Mouse (Mus musculus) testis, postnatal 14 days (tissue): ENCODE measurements around the gene Rgs11.

Source experiments
- DNase-seq: peaks from one replicate; pipeline ENCODE4 v3.0.0; 2021; ENCODE audit warnings: low spot score

Rgs11 gene

DNA sequence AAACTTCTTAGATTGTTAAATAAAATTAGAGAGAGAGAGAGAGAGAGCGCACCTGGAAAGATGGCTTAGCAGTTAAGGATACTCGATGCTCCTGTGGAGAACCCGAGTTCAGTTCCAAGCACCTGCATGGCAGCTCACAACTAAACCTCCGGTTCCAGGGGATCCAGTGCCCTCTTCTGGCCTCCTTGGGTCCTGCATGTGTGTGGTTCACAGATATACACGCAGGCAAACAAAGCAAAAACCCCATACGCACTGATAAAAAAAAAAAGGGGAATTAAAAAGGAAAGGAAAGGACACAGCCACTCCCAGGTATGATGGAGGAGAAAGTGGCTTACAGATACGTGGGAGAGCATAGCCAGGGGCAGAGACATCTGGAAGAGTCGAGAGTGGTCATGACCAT, 30.1 kb downstream of the Rgs11 start:
- DNase-seq, result no peak

DNA sequence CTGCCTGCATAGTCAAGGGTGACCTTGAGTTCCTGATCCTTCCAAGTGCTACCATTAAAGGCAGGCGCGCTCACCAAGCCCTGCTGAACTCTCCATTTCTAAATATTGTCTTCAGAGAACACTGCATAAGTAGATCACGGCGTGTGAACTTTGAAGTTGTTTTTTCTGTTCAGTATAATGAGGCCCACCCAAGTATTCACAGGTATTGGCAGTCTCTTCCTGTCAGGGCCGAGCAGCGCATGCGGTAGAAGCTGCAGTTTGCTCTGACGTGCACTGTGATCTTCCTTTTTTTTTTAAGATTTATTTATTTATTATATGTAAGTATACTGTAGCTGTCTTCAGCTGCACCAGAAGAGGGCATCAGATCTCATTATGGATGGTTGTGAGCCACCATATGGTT, 31.6 kb downstream of the Rgs11 start:
- DNase-seq, result no peak

DNA sequence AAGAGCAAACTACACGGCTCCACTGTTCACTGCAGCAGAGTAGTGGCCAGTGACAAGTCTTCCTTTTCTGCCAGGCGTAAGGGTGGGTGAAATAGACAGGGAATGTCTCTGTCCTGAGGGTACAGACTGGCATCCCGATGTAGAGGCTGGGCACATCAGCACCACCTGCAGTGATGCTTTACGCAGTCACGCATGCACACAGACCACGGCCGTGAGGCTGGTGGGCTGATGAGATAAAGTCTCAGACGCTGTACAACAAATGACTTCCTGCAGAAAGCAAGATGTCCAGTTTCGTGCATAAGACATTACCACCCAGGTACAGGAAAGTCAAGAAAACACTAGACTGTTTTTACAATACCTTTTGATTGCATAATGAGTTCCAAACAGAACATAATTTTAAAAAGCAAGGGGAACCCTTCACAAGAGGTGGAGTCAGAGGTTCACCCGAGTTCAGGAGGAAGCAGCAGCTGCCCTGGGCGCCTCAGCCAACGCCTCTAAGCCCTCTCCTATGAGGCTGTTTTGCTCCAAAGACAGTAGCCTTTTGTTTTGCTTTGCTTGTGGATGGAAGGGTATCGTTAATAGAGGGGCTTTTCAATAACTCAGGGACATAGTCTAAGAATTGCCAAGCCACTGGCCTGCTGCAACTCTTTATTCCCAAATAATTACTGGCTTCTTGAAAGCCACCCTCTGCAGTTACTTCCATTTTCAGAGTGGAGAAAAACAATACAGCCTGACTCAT, 32.5 kb downstream of the Rgs11 start:
- DNase-seq, result no peak

DNA sequence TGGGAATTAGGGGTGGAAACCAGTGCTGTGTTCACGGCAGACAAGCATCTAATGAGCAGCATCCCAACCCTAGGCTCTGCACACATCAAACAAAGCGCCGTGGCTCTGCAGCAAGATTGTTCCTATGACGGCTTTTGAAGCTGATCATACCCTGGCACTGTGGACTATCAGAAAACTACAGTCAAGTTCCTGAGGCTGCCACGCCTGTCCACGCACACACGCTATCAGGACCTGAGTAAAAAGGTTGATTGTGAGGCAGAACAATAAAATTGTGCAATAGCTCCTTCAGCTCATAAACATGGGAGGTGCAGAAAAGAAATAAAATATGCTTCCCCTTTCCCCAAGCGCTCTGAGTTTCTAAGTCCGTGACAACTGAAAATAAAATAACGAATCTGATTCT, 34.9 kb downstream of the Rgs11 start:
- DNase-seq, result no peak

GRCm38 (mm10) chr17:26239551-26239950, 36.8 kb downstream of the Rgs11 start:
- no peak for DNase-seq

GRCm38 (mm10) chr17:26240120-26240790, 37.5 kb downstream of the Rgs11 start:
- no peak for DNase-seq

DNA sequence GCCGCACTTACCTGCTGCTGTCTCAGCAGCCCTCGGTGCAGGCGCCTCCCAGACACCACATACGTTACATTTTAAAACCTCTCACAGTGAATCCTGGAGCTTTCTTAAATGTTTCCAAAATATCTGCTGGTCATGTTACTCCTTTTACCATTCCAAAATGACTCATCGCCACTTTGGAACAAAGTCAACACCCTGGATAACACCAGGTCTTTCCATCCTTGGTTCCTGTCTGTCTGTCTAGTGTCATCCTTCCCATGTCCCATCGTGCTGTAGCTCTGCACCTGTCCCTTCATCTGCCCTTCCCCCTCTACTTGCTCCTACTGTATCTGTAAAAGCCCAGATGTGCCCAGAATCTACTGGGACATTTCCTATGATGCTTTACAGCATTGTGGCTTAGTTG, 38.2 kb downstream of the Rgs11 start:
- DNase-seq, result no peak

- DNase-seq, result no peak
Measured at GRCm38 (mm10) chr17:26243471-26244100, 40.8 kb downstream of the Rgs11 start.

- peak; percentile 95 for DNase-seq
Measured at GRCm38 (mm10) chr17:26244101-26244841, 41.5 kb downstream of the Rgs11 start, which contains the start of gene Fam234a. Fam234a (minus strand) TSS chr17:26244242.

- no peak for DNase-seq
Measured at GRCm38 (mm10) chr17:26251886-26252538, 49.3 kb downstream of the Rgs11 start.

DNA sequence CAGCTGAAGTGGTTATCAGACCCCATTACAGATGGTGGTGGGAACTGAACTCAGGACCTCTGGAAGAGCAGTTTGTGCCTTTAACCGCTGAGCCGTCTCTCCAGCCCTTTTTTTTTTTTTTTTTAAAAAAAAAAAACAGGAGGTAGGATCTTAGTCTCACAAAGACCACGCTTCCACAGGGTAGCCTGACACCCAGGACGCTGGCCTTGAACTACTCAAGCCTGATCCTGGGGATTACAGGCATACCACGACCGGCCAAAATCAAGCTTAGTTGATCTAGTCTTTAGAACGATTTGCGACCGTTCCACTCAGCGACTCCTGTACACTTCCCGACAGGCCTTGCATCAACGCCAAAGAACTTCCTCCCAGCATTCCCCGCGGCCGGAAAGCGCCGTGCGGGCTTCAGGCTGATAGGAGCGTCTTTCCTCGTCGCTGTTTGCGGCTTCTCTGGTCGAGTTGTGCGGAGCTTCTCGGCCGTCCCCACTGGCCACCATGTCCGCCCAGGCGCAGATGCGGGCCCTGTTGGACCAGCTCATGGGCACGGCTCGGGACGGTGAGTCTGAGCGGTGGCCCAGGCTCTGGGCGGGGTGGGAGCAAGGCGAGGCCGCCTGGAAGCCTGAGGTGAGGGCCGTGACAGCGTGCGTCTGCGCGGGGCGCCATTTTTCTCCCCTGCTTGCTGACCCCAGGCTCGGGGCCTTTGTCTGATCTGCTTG, 49.9 kb downstream of the Rgs11 start, which contains the start of gene Luc7l:
Gene Luc7l, plus strand, starts transcription at position 358 of the 713 bp plus-strand sequence.
- peak; percentile 94 for DNase-seq

- DNase-seq, result no peak
Measured at GRCm38 (mm10) chr17:26253399-26253798, 50.6 kb downstream of the Rgs11 start.

GRCm38 (mm10) chr17:26255313-26255712, 52.6 kb downstream of the Rgs11 start:
- no peak for DNase-seq
